Mouse (Mus musculus) activated CD4-positive, CD25-positive, alpha-beta regulatory T cell, adult 4 months (primary cell): ENCODE results near the gene Pcsk6. TPM values are rescaled to one million over a fixed set of nuclear protein-coding genes. Genes with fewer than 3 reads are reported as not detected.
"Not testable (repeated sequence)": the region's sequence is repeated elsewhere in the genome, so short reads cannot be mapped to it uniquely, and the experiment has no call there.

Experiments used
- ATAC-seq: one replicate; pipeline ENCODE4 v1.8.0; 2017
- polyA plus RNA-seq, 2 experiments: library from polyadenylated mRNA; unstranded; fragments of 100-300 nt; shearing (Covaris generic); gene quantifications; one replicate each; pipeline ENCODE4 v1.2.1; 2017

Pcsk6 gene
- polyA plus RNA-seq, result not detected

DNA sequence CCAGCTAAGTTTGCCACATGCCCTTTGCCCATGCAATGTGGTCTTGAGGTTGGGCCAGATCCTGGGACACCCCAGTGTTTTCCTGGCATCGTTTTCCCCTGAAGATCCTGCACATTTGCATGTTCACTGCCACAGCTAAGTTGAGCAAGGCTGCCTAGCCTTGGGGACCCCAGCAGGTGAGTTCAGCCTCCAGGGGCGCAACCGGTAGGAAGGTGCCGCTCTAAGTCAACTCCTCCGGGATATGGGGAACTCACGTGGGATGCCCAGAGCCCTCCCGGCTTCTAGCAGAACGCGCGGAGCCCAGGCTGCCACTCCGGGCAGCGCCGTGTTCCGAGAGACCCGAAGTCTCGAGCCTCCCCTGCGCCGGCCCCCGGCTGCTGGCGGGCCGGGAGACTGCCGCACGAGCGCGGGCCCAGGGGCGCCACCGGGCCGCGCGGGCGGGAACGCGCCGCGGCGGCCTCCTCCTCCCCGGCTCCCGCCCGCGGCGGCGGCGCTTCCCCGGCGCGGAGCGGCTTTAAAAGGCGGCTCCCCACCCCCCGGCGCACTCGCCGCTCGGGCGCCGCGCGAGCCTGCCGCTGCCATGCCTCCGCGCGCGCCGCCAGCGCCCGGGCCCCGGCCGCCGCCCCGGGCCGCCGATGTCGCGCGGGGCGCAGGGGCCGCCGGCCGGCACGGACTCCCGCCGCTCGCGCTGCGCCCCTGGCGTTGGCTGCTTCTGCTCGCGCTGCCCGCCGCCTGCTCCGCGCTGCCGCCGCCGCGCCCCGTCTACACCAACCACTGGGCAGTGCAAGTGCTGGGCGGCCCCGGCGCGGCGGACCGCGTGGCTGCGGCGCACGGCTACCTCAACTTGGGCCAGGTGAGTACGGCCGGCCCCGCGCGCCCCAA, at the start of gene Pcsk6:
TSS of gene Pcsk6 (plus strand) at position 144 of the 882 bp plus-strand sequence.
- ATAC-seq, result no peak

DNA sequence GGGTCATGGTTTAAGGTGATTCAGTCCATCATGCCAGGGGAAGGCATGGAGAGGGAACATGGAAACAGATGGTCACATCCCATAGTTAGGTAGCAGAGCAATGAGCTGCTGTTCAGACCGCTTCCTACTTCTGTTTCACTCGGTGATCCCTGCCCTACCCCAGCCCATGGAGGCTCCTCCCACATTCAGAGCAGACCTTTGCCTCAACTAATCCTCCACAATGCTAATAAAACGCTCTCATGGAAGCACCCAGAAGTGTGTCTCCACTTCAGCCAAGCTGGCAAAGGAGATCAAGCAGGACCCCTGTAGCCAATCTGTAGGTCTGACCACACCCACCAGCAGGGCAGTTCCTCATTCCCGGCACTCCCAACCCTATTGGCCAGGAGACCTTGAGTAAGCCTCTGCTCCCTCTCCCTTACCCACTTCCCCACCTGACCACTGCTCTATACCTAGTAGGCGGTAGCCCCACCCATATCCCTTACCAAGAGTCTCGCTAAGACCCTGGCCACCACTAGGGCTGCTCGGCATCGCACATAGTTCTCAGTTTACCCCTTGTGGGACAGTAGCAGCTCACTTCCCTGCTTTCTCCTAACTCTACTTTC, 47.8 kb upstream of the Pcsk6 start:
- no peak for ATAC-seq

DNA sequence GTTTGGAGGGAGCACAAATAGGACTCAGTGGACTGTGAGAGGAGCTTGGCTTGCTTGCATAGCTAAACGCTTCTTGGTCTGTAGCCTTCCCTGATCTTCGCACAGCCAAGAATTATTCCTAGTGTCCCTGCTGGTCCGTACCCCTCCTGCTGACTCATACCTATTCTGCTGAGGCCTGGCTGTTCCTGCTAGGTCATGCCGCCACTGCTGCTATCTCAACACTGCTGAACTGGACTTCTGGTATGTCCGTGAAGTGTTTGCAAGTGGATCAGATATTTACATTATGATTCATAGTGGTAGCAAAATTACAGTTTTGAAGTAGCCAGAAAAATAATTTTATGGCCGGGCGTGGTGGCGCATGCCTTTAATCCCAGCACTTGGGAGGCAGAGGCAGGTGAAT, 44.0 kb upstream of the Pcsk6 start:
- no peak for ATAC-seq

DNA sequence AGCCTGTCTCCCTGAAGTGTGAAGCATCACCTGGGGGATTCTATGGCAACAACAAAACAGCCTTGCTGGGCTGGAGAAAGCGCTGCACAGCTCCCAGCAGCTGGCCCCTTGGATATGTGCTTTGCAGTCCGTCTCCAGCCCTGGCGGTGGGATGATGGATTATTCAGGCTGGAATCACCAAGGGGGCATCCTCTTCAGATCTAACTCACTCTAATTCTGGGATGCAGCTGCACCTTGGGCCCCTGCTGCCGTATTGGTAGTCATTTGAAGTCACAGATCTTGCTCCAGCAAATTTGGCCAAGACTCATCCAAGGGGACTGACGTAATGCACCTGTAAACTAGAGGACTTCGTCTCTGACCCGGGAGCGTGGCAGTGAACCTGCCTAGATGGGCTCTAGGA, 41.1 kb upstream of the Pcsk6 start:
- ATAC-seq, result no peak

DNA sequence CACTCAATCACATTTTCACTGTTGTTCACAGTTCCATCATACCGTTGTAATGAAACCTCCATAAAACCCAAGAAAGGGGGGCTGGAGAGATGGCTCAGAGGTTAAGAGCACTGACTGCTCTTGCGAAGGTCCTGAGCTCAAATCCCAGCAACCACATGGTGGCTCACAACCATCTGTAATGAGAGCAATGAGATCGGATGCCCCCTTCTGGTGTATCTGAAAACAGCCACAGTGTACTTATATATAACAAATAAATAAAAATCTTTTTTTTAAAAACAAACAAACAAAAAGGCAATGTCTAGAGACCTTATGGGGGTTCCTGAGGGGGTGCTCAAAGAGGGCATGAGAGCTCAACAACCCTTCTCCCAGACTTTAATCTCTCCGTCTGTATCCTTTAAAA, 39.6 kb upstream of the Pcsk6 start:
- not testable (repeated sequence) for ATAC-seq

DNA sequence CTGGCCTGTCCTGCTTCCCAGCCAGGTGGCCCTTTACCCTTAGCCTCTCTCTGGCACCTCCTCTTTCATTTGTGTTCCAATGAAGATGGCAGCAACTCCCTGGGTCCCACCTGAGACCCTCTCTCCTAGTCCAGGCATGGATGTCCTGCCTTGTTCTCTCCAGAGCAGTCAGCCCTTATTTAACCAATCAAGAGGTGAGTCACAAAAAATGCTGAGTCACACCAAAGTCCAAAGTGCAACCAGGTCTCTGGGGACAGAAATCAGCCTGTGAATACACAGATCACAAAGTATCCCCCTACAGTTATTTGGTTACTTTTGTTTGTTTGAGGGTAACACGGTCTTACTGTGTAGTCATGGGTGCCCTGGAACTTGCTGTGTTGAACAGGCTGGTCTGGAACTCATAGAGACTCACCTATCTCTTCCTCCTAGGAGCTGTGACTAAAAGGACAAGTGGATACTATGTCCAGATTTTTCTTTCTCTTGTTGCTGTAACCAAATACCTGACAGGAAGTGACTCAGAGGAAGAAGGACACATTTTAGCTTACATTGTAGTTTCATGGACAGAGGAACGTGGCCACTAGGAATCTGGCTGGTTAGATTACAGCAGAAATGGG, 38.9 kb upstream of the Pcsk6 start:
- ATAC-seq, result no peak

DNA sequence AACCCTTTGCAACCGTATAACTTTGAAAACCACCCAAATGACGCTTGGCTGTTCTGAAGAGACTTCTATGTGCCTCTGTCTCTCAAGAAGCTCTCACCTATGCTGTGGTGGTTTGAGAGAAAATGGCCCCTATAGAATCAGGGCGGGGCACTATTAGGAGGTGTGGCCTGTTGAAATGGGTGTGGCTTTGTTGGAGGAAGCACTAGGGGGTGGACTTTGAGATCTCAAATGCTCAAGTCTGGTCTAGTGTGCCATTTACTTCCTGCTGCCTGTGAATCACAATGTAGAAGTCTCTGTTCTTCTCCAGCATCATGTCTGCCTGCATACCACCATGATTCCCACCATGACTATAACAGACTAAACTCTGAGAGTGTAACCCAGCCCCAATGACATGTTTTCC, 21.8 kb upstream of the Pcsk6 start:
- ATAC-seq, result no peak

DNA sequence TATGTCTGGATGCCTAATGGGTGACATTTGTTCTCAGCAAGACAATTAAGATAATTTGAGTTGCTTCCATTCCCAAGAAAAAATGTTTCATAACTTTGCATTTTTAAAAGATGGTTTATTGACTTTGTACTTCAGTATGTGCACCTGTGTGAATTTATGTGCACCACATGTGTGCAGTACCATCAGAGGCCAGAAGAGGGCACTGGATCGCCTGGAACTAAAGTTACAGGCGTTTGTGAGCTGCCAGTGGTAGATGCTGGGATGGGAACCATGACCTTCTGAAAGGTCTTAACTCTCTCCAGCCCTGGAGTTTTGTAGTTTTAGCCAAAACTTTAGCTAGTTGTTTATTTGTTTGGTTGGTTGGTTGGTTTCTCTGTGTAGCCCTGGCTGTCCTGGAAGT, 18.3 kb upstream of the Pcsk6 start:
- no peak for ATAC-seq

DNA sequence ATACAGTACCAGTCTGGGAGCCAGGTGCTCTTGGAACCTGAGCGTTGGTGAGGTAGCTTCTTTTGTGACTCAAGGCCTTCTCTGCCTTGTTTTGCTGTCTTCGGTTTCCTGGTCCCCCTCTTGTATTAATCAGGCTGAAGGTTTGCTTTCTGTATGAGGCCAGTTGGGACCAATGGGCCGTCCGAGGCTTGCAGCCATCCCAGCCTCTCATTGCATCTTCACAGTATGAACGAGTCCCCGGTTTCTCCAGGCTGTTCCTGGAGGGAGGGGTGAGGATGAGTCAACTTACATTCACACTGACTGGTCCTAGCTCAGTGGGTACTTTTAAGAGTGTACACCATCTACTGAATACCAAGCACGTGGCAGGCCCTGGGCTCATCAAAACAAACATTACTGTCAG, 553 bp upstream of the Pcsk6 start:
- no peak for ATAC-seq

DNA sequence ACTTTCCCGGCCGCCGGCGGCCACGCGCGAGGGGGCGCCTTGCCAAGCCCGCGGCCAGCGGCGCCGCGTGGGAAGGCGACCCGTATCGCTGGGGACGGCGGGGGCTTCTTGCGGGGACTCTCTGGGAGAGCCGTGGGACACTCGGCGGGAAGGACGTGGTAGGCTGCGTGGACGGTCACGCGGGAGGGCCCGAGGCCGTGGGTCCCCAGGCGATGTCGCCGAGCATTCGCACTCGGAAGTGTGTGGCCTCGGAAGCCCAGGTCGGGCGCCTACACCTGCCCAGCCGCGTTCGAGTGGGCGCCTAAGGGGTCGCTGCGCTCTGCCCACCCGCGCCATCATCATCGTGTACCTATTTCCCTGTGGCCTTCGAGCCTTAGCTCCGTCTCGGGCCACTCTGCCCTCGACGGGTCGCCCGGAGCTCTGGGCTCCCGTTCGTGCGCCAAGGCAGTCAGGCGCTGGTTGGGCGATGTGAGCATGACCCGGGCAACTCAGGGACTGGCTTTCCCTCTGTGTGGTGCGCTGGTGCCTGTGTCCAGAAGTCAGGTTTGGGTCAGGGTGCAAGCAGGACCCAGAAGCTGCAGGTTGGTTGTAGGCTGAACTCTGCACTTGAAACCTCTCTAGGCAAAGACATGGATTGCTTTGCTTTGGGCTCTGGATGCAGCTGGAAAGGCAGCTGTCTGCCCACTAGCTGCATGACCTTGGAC, 1.1 kb downstream of the Pcsk6 start:
- ATAC-seq, result no peak

DNA sequence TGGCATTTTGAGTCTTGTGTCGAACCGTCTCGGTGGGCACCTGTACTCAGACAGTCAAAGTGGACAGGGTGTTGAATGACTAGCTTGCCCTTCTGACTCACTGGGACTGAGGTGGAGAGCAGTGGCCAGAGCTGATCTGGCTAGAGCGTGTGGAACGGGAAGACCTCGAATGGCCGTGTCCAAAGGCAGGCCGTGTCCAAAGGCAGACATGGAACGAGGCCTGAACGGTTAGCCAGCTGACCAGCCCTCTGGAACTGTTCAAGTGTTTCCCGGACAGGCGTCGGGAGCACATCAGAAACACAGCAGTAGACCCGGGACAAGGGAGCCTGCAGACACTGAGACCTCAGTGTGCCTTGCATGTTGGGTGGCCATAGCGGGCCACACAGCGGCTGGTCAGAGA, 7.6 kb downstream of the Pcsk6 start:
- no peak for ATAC-seq

DNA sequence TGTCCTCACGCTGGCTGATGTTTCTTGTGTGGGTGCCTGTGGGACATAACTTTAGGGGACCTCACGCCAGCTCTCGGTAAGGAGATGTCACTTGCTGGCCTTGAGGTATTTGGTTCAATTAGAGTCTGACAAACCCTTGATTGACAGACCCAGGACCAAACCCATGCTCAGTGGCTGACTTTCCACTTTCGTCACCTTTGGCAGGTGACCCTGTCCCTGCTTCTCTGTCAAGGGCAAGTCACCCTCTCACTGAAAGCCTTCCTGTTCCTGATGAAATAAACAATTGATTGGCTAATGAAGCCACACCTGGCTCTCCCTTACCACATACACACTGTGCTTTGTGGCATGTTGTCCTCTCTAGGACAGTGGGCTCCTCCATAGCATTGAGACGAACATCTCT, 8.3 kb downstream of the Pcsk6 start:
- no peak for ATAC-seq

DNA sequence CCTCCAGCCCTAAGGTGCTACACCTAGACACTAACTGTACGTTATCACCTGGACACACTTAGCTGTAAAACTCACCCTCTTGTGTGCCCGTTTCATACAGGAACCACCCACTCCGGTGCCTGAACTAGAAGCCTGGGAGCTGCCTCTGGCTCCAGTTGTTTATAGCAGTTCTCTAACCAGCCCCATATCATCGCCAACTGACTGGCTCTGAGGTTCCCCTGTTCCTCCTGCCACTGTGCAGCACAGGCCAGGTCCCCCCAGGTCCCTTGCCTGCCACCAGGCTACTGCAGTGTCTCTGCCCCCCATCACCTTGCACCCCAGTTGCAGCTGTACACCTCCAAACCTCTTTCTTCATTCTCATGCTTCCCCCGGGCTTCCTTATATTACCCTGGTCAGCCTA, 8.7 kb downstream of the Pcsk6 start:
- no peak for ATAC-seq

DNA sequence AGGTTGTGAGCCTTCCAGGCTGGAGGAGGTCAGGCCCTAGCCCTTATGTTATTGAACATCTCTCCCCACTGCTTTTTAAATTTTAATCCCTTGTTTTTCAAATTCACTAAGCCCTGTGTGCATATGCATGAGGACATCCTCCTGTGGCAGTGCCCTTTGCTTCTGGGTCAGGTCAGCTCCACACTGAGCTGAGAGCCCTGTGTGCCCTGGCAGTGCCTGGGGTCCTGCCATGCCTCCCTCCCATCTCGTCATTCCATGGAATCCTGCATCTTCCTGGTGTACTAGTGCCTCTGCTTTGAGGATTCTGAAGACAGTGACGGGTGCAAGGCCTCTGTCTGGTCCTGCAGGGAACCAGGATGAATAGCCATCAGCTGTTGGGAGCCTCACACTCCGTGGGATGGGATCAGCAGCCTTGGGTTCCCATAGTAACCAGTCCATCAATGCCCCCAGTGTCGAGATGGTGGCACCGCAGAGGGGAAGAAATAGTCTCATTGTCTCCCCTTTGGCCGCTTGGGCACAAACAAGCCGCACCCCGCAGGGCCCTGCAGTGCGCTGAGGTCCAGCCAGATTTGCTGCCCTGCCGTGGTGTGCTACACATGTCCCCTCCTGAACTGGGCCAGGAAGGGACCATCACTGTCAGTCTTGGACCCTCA, 9.5 kb downstream of the Pcsk6 start:
- ATAC-seq, result no peak

DNA sequence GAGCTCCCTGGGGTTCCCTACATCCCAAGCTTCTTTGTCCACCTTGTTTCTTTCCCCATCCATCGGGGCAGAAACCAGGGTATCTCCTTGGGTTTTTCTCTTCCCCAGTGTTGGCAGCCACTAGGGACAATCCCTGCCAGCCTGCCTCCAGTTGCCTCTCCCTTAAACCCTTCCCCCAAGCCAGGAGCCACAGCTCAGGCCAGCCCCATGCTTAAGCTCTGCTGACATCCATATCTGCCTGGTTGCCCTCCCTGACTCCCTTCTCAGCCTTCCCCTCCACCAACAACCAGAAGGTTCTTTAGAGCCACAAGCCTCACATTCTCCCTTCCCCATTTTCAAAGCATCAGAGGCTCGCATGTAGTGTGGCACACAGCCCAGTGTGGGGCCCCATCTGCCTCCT, 10.3 kb downstream of the Pcsk6 start:
- ATAC-seq, result no peak

DNA sequence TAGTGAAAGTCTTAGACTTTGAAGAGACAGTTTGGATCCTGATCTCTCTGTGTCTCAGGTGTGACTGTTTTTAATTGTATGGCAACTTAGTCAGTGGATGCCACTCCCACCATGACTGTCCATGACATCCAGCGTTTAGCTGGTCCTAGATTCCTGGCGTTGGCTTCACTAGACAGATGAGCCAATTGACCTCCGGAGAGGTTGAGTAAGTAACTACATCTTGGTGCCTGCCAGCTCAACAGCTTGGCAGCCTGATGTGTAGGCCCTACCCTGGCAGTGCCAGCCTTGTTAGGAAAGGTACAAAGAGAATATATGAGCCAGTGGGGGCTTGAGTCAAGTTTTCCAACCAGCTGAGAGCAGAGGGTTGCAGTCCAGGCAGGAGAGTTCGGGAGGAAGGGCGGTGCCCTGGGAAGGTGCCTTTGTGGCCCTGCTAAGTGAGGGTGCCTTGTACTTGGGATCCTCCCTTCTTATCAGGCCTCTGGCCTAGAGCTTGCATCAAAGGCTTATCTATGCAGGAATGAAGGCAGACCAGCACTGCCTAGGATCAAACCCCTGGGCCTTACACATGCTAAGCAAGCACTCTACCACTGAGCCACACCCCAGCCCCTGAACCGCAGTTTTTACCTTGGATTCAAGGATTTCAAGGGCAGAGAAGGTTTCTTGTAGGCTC, 11.8 kb downstream of the Pcsk6 start:
- no peak for ATAC-seq

DNA sequence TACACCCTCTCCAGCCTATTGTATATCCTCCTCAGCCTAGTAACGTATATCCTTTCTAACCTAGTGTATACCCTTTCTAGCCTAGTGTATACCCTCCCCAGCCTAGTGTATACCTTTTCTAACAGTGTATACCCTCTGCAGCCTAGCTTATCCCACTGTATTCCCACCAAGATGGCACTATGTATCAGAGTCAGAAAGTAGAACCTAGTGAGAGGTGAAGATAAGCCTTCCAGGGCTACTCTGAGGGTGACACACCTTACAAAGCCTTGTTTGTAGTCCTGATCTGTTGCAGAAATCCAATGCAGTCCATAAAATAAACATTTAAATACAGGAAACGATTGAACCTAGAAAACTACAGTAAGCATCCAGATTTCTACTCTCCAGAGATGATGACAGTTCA, 12.4 kb downstream of the Pcsk6 start:
- no peak for ATAC-seq

DNA sequence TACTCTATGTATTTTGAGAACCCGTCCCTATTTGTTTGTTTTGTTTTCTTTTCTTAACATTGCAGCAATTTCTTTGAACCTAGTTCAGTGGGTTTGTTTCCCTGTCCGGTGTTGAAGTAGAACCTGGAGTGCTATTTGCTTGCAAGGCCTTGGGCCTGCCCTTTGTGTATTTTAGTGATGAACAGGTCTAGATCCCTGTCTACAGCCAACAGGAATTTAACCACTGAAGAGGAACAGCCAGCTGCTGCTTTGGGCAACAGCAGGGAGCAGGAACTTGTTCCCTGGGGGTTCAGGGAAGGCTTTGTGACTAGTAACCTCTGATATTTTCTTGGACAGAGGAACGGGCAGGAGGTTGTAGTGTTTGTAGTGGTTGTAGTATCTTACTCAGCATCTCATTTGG, 15.1 kb downstream of the Pcsk6 start:
- no peak for ATAC-seq

DNA sequence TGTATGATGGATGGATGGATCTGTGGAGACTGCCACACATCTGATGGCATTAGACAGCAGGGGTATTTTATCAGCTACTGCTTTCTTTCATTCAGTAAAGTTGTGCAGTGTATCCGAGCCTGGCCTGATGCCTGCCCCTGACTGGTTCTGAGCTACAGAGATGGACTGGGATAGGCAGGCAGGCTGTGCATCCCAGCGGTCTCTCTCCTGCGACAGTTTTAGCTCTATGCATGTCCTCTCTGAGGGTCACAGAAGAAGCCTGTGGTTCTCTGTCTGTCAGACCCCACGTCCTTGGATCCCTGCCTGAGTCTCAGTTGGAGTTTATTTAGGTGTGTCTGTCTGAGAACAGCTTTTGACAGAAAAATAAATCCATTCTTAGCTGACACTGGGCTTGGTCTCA, 16.7 kb downstream of the Pcsk6 start:
- no peak for ATAC-seq

DNA sequence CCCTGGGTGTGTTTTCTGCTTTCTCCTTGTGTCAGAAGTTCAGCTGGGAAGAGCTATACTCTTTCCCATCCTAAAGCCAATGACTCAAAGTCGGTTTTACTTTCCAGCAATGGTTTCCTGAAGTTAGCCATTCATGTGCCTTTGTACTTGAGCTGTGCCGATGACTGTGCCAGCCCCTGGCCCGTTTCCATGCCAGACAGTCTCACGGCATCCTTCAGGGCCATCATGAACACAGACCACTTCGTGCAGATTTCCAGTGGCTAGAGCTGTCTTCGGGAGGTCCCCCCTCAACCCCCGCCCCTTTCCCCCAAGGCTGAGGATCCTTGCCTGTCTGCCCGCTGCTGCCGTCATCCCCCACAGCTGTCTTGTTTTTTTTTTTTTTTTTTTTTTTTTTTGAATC, 17.8 kb downstream of the Pcsk6 start:
- ATAC-seq, result no peak

DNA sequence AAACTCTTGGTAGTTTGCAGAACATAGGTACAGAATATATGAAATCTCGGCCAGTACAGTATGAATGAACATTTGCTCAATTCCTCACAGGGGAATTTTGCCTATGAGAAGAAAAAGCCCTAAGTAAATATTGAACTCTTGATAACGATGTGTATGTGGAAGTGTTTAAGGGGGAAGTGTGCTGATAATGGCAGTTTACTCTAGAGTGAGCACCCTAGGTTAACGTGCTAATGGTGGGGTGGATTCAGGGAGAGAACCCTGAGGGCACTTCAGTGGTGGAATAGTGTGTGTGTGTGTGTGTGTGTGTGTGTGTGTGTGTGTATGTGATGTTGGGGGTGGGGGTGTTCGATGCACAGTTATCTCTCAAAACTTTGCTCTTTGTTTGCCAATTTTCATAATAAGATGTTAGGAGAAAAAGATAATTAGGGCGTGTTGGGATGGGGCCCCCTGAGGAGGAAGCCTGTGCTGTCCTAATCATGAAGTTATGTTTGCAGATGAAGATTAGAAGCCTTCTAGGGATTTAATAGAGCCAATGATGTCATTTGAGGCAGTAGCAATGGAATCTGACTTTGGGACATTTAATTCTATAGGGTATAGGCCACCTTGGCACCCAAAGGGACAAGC, 19.2 kb downstream of the Pcsk6 start:
- no peak for ATAC-seq

DNA sequence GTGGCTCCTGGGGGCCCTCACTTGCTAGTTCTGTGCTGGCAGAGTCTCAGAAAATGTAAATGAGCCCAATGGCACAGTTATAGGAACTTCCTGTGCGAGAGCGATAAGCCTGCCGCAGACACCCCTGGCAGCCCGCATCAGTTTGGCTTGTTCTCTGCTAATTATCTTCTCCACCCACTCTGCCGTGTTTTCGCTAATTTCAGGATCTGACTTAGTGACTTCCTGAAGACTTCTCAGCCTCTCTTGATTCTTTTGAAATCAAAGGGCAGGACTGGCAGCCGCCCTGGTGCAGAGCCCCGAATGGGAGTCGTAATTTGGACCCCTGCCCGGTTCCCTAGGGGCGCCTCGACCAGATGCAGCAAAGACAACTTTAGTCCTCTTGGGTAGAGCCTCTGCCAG, 19.8 kb downstream of the Pcsk6 start:
- ATAC-seq, result no peak
